Mouse (Mus musculus) yolk sac, embryonic 10.5 days (tissue): ENCODE measurements at regions not wholly inside any gene's neighbourhood (a gene's known extent, or its start where the extent isn't known, plus 50 kb on each side); places are given as distances from the start of the nearest gene placed in this dataset.

ENCODE experiments used
- DNase-seq: peaks from one replicate; pipeline ENCODE4 v3.0.0-alpha.2; 2017; ENCODE audit warnings: low spot score

DNA sequence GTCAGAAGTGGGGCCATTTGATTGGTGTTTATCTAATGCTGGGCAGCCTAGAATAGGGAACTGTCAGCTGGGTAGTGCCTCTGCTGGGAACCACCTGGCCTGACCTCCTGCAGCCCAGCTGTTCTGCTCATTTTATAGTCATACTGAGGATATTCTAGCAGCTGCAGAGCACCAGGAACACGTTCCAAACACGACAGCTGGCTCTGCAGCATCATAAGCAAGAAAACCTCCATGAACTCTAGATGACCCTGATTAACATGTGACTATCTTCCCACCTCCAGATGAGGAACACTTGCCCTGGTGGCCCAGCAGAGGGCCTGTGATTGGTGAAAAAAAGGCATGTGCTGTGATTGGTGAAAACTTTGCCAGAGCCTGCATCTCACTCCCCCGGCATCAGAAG, 210.6 kb upstream of the Ano5 start:
- DNase-seq, result no peak

DNA sequence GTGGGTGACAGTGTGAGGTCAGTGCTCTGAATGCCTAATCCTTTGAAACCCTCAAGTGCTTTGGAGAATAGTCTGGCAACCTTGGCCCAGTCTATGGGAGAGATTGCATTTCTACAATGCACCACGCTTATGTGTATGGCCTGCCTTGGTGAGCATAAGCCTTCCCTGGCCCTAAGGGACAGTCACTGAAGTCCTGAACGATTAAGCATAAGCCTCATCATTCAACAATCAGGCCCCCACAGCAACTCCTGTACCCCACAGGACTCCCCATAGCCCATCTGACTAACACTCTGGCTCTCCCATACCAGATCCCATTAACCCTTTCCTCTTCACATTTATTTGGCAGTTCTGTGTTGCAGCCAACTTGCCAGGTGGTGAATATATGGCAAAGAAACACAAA, 203.1 kb upstream of the Ano5 start:
- no peak for DNase-seq

DNA sequence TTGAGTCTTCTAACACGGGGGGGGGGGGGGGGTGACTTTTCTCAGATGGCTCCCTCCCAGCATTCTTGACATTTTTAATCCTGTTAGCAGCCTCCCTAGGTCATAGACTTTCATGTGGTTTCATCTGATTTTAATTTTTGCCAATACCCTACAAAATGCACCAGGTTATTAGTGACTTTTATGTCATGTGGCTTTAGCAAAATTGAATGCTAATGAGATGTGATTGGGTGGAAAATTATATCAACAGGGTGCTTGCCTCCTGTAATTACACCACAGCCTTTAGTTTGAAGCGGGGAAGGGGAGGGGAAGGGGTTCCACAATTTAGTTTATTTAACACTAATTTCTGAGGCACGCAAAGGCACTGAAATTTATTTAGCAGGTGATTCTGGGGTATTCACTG, 200.6 kb upstream of the Ano5 start:
- DNase-seq, result no peak

DNA sequence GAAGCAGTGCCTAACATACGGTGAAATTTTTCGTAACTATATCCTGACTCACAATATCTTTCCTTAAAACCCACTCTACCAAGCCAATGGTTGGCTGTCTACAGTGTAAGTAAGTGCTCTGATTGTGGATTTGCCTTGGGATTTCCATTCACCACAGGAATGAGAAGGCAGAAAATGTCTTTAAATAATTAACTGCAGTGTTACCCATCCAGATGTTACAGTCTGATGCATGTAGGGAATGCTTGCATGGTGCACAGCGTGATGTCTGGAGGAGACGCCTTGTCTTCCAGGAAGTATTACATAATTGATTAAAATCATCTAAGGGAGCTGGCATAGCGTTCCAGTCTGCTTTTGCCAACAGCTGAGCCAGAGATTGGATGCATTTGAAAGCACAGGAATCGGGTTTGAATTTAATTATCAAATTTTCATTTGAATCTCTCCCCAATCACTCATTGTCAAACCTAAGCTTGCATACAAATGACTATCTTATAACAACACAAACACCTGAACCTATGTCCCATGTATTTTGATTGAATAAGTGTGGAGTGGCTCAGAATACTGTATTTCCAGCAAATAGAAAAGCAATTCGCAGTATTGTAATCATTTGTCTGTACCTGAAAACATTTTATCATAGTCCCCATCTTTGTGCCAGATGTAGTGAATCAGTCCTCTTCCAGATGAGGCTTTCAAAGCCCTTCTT, 170.8 kb upstream of the Ano5 start:
- no peak for DNase-seq

DNA sequence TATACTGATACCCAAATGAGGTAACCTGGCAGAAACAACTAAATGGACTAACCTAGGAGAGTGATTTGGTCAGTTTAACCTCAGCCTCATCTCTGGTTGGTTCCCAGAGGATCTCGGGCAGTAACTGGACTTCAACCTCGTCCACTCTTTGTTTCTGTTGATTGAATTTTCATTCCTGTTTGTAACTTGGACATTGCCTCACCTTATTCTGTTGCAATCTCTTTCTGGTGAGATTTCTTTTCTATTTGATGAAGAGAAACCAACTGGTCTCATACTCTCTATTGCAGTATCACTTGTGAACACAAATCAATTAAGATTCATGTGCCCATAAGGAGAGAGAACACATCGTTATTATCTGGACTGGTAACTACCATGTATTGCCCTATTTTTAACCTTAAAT, 163.3 kb upstream of the Ano5 start:
- DNase-seq, result no peak

DNA sequence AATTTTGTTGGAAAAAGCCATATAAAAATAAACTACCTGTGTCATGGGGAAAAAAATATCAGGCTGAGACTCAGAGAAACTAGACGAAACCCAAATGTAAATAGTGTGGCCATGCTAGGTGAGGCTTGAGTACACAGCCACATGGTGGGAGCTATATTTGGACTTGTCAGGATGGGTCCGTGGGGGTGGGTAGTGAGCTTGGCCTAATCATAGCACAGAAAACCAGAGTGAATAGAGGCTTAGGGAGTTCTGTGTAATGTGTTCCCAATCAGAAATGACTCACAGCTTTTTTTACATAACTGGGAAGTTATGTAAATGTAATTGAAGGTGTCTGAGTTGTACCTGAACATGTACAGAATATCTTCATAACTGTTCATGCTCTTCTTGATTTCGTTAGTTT, 150.7 kb upstream of the Ano5 start:
- DNase-seq, result no peak

DNA sequence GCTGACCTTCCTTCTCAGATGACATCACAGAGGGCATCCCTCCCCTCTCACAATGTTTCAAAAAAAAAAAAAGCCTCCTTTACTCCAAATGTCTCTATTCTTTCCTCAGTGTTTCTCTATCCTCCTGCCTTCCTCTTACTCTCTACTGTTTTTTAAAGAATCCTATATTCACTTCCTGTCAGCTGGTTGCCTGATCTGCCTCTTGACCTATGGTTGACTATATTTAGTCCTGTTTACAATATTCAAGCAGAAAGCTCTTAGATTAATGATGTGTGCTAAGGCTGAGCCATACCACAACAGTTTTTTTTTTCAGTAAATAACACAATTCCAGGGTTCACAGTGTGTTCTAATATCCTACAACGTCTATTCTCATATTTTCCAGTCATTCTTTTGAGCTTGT, 133.2 kb upstream of the Ano5 start:
- no peak for DNase-seq
